Mouse (Mus musculus) midbrain, embryonic 15.5 days (tissue): ENCODE data around the gene Nrm. TPM values are rescaled to one million over a fixed set of nuclear protein-coding genes. Genes with fewer than 3 reads are reported as not detected.

Source experiments
- ATAC-seq: fragments of 200-750 bp; cut with Nextera tagmentation; replicated peaks from 2 replicates; pipeline ENCODE4 v1.8.0; 2017; ENCODE audit warnings: moderate TSS enrichment
- H3K27ac ChIP-seq: fragments of 300-500 bp; sonication (generic); 2 replicates; pipeline ENCODE4 v1.5.1; 2015; ENCODE audit warnings: mild to moderate bottlenecking, inconsistent platforms
- H3K27me3 ChIP-seq: fragments of 300-500 bp; sonication (generic); replicated peaks from 2 replicates; pipeline ENCODE4 v1.6.1; 2015; ENCODE audit warnings: inconsistent platforms
- H3K36me3 ChIP-seq: fragments of 300-500 bp; sonication (generic); replicated peaks from 2 replicates; pipeline ENCODE4 v1.6.1; 2015; ENCODE audit warnings: inconsistent platforms
- H3K4me1 ChIP-seq: fragments of 300-500 bp; sonication (generic); 2 replicates; pipeline ENCODE4 v1.6.1; 2015; ENCODE audit warnings: inconsistent platforms
- H3K4me2 ChIP-seq: fragments of 300-500 bp; sonication (generic); 2 replicates; pipeline ENCODE4 v1.6.1; 2015; ENCODE audit warnings: inconsistent platforms, mild to moderate bottlenecking, moderate library complexity
- H3K4me3 ChIP-seq: fragments of 300-500 bp; sonication (generic); 2 replicates; pipeline ENCODE4 v1.5.1; 2015; ENCODE audit warnings: mild to moderate bottlenecking, inconsistent platforms
- H3K9ac ChIP-seq: fragments of 300-500 bp; sonication (generic); 2 replicates; pipeline ENCODE4 v1.6.1; 2015; ENCODE audit warnings: mild to moderate bottlenecking, inconsistent platforms
- H3K9me3 ChIP-seq: fragments of 300-500 bp; sonication (generic); 2 replicates; pipeline ENCODE4 v1.6.1; 2016; ENCODE audit warnings: inconsistent platforms
- whole genome bisulfite sequencing: fragments of 180-500 bp; shearing (Covaris S2); methylation state at CpG from one replicate; pipeline ENCODE4 v1.1.7; 2015; ENCODE audit warnings: mixed read lengths; 5-methylcytosine and 5-hydroxymethylcytosine counted together
- polyA plus RNA-seq: library from polyadenylated mRNA; unstranded; fragments of >200 nt; fragmentation: Nextera tagmentation; extraction: Ambion mirVana; gene quantifications from 2 replicates; pipeline ENCODE4 v1.2.1, GENCODE M21; 2015

Gene Nrm
- polyA plus RNA-seq, 1 experiment from 2014 or later: 18.9 TPM

GRCm38 (mm10) chr17:35870151-35870883 lies 9.2 kb downstream of the Nrm start:
- peak overlapping the region; percentile 61; the same call in 1 of the 2 replicates for H3K9ac ChIP-seq
- ATAC-seq: no peak
- no peaks in the 10 kb centered on the region for H3K9me3 ChIP-seq
- H3K4me3 ChIP-seq: peak overlapping the region; percentile 78
- peaks cover 71% of the 10 kb centered on the region for H3K4me1 ChIP-seq
- H3K36me3 ChIP-seq: 0 out of 2 replicates have a peak, but pooled peaks cover 13% of the 10 kb centered on the region
- WGBS: 74% methylated on average over 9 of the region's 9 CpGs
- H3K4me2 ChIP-seq: peak overlapping the region; percentile 97
- H3K27me3 ChIP-seq: no peaks in the 10 kb centered on the region
- peak overlapping the region; percentile 53 for H3K27ac ChIP-seq

GRCm38 (mm10) chr17:35870884-35871696 lies 10.0 kb downstream of the Nrm start:
- no peak for ATAC-seq
- H3K27ac ChIP-seq: no peak overlapping the region; the same call in 1 of the 2 replicates
- no peaks in the 10 kb centered on the region for H3K9me3 ChIP-seq
- H3K9ac ChIP-seq: no peak overlapping the region
- peak overlapping the region; percentile 97 for H3K4me2 ChIP-seq
- 92% methylated on average over 8 of the region's 8 CpGs for WGBS
- peak overlapping the region; percentile 78 for H3K4me3 ChIP-seq
- peaks cover 13% of the 10 kb centered on the region; the same call in 1 of the 2 replicates for H3K36me3 ChIP-seq
- peaks cover 70% of the 10 kb centered on the region for H3K4me1 ChIP-seq
- no peaks in the 10 kb centered on the region for H3K27me3 ChIP-seq

GRCm38 (mm10) chr17:35873774-35874519 lies 12.8 kb downstream of the Nrm start:
- no peak for ATAC-seq
- Histone ChIP-seq H3K27me3 (no peaks in the 10 kb centered on the region), H3K4me2 (0 out of 2 replicates have a peak overlapping the region, but pooled peaks have one; percentile 15), H3K4me1 (peaks cover 50% of the 10 kb centered on the region), H3K4me3 (no peak overlapping the region), H3K36me3 (peaks cover 13% of the 10 kb centered on the region; the same call in 1 of the 2 replicates), H3K9ac (no peak overlapping the region), H3K27ac (0 out of 2 replicates have a peak overlapping the region, but pooled peaks have one; percentile 7), H3K9me3 (no peaks in the 10 kb centered on the region)
- WGBS: 31% methylated on average over 21 of the region's 21 CpGs

- no peak overlapping the region for H3K4me2 ChIP-seq
- WGBS: 92% methylated on average over 6 of the region's 6 CpGs
- H3K4me1 ChIP-seq: peaks cover 43% of the 10 kb centered on the region
- H3K27ac ChIP-seq: no peak overlapping the region
- ATAC-seq: no peak
- peaks cover 13% of the 10 kb centered on the region; the same call in 1 of the 2 replicates for H3K36me3 ChIP-seq
- H3K27me3 ChIP-seq: no peaks in the 10 kb centered on the region
- H3K4me3 ChIP-seq: no peak overlapping the region
- no peak overlapping the region for H3K9ac ChIP-seq
- H3K9me3 ChIP-seq: no peaks in the 10 kb centered on the region
These were observed 13.6 kb downstream of the Nrm start for GRCm38 (mm10) chr17:35874721-35875120.

- Histone ChIP-seq H3K9me3 (no peaks in the 10 kb centered on the region), H3K4me2 (peak within 1 kb of the TSS; percentile 75), H3K27ac (peak within 1 kb of the TSS; percentile 83), H3K36me3 (peaks cover 31% of the 10 kb centered on the region), H3K9ac (peak within 1 kb of the TSS; percentile 88), H3K4me3 (peak within 1 kb of the TSS; percentile 94), H3K27me3 (no peaks in the 10 kb centered on the region), H3K4me1 (peaks cover 16% of the 10 kb centered on the region)
- 6% methylated on average over 66 of the region's 66 CpGs for WGBS
- ATAC-seq: peak; percentile 90
These were observed 18.3 kb downstream of the Nrm start, which contains the start of gene Dhx16 for GRCm38 (mm10) chr17:35879245-35880057. Gene Dhx16 (plus strand): TSS chr17:35879819.

GRCm38 (mm10) chr17:35882924-35883323 lies 21.8 kb downstream of the Nrm start:
- Histone ChIP-seq H3K27ac (no peak overlapping the region), H3K27me3 (no peaks in the 10 kb centered on the region), H3K36me3 (peaks cover 48% of the 10 kb centered on the region), H3K9me3 (no peaks in the 10 kb centered on the region), H3K4me3 (no peak overlapping the region), H3K4me1 (peaks cover 16% of the 10 kb centered on the region), H3K9ac (no peak overlapping the region), H3K4me2 (no peak overlapping the region)
- 93% methylated on average over 17 of the region's 17 CpGs for WGBS
- no peak for ATAC-seq

- peaks cover 16% of the 10 kb centered on the region for H3K4me1 ChIP-seq
- 97% methylated on average over 14 of the region's 14 CpGs for WGBS
- no peak overlapping the region for H3K4me2 ChIP-seq
- peaks cover 55% of the 10 kb centered on the region for H3K36me3 ChIP-seq
- H3K9ac ChIP-seq: no peak overlapping the region
- no peak for ATAC-seq
- no peaks in the 10 kb centered on the region for H3K27me3 ChIP-seq
- no peaks in the 10 kb centered on the region for H3K9me3 ChIP-seq
- no peak overlapping the region for H3K4me3 ChIP-seq
- H3K27ac ChIP-seq: no peak overlapping the region
These were observed 22.7 kb downstream of the Nrm start for GRCm38 (mm10) chr17:35883777-35884176.

GRCm38 (mm10) chr17:35887725-35888124 lies 26.6 kb downstream of the Nrm start:
- no peak overlapping the region for H3K9ac ChIP-seq
- no peak overlapping the region for H3K4me3 ChIP-seq
- 90% methylated on average over 11 of the region's 17 CpGs for WGBS
- H3K27ac ChIP-seq: no peak overlapping the region
- no peaks in the 10 kb centered on the region for H3K9me3 ChIP-seq
- no peak for ATAC-seq
- peaks cover 83% of the 10 kb centered on the region for H3K36me3 ChIP-seq
- no peaks in the 10 kb centered on the region for H3K27me3 ChIP-seq
- no peak overlapping the region for H3K4me2 ChIP-seq
- H3K4me1 ChIP-seq: no peaks in the 10 kb centered on the region

- Histone ChIP-seq H3K27me3 (no peaks in the 10 kb centered on the region), H3K27ac (peak within 1 kb of the TSS; percentile 98), H3K4me3 (peak within 1 kb of the TSS; percentile 68), H3K4me2 (peak within 1 kb of the TSS; percentile 99), H3K9me3 (no peaks in the 10 kb centered on the region), H3K36me3 (peaks cover 42% of the 10 kb centered on the region), H3K9ac (peak within 1 kb of the TSS; percentile 90), H3K4me1 (peaks cover 21% of the 10 kb centered on the region)
- under 1% methylated on average over 85 of the region's 86 CpGs for WGBS
- peak; percentile 93 for ATAC-seq
These were observed 35.9 kb downstream of the Nrm start, which contains the start of gene 2310061I04Rik for GRCm38 (mm10) chr17:35896781-35897643. Gene 2310061I04Rik (minus strand): TSS chr17:35897431.

GRCm38 (mm10) chr17:35897644-35898573 lies 36.8 kb downstream of the Nrm start:
- H3K9me3 ChIP-seq: no peaks in the 10 kb centered on the region
- H3K4me1 ChIP-seq: peaks cover 21% of the 10 kb centered on the region
- ATAC-seq: peak; percentile 59
- peaks cover 39% of the 10 kb centered on the region for H3K36me3 ChIP-seq
- 44% methylated on average over 23 of the region's 23 CpGs for WGBS
- peak overlapping the region; percentile 99 for H3K4me2 ChIP-seq
- H3K27me3 ChIP-seq: no peaks in the 10 kb centered on the region
- H3K27ac ChIP-seq: peak overlapping the region; percentile 98
- peak overlapping the region; percentile 68 for H3K4me3 ChIP-seq
- H3K9ac ChIP-seq: peak overlapping the region; percentile 39
